11 mouse cellular contexts compared by ENCODE assay signal in genomic region chr4:155849792-155850451, GRCm38 (mm10). TPM values are rescaled to one million over a fixed set of nuclear protein-coding genes. Genes with fewer than 3 reads are reported as not detected.
A peak's percentile ranks its signal among the peaks of the same experiment; 100 is the strongest.
DNase-seq lines count a peak whose midpoint lies in the region; ATAC-seq and TF ChIP-seq lines count a peak whose summit lies in the region.
"Had no signal": no experiment of that assay in that cellular context is flagged by ENCODE, and none has a peak within 500 bp of the region (broad histone marks: within the 10 kb centered on the region; RNA-seq: fewer than 3 reads in every experiment).

No protein-coding gene starts in this region.

- no peak overlapping the region for H3K4me3 ChIP-seq in intestine, postnatal 0 days (ENCODE audit: low read depth, low read length)
- no peak overlapping the region for H3K4me3 ChIP-seq in intestine, embryonic 15.5 days (replicated peaks)
- H3K4me3 ChIP-seq in neural tube, embryonic 12.5 days = no peak overlapping the region
- no peak overlapping the region for H3K4me3 ChIP-seq in liver, embryonic 13.5 days (replicated peaks)
- H3K4me3 ChIP-seq: heart, embryonic 12.5 days; limb, embryonic 13.5 days had no signal

- TF ChIP-seq CTCF in intestine, postnatal 0 days (IDR thresholded peaks at IDR 0.05; ENCODE audit: low read depth) = no peak

- H3K9me3 ChIP-seq in intestine, postnatal 0 days (ENCODE audit: control insufficient read depth) = no peaks in the 10 kb centered on the region
- H3K9me3 ChIP-seq in intestine, embryonic 15.5 days = no peaks in the 10 kb centered on the region
- H3K9me3 ChIP-seq in neural tube, embryonic 12.5 days = no peaks in the 10 kb centered on the region
- no peaks in the 10 kb centered on the region for H3K9me3 ChIP-seq in liver, embryonic 13.5 days (replicated peaks)
- H3K9me3 ChIP-seq: heart, embryonic 12.5 days; limb, embryonic 13.5 days had no signal

- H3K9ac ChIP-seq in intestine, postnatal 0 days (ENCODE audit: low read depth, low read length) = no peak overlapping the region
- H3K9ac ChIP-seq in intestine, embryonic 15.5 days = no peak overlapping the region
- H3K9ac ChIP-seq in neural tube, embryonic 12.5 days = no peak overlapping the region
- H3K9ac ChIP-seq in liver, embryonic 13.5 days = 0 out of 2 replicates have a peak overlapping the region, but pooled peaks have one; percentile 18
- H3K9ac ChIP-seq: heart, embryonic 12.5 days had no signal

- H3K4me1 ChIP-seq in intestine, postnatal 0 days (replicated peaks; ENCODE audit: control insufficient read depth, insufficient read depth, low read length) = peaks cover 6% of the 10 kb centered on the region; the same call in 1 of the 2 replicates
- peaks cover 26% of the 10 kb centered on the region for H3K4me1 ChIP-seq in intestine, embryonic 15.5 days (replicated peaks)
- H3K4me1 ChIP-seq in neural tube, embryonic 12.5 days = peaks cover 27% of the 10 kb centered on the region
- peaks cover 46% of the 10 kb centered on the region for H3K4me1 ChIP-seq in liver, embryonic 13.5 days (replicated peaks)

- ATAC-seq in intestine, postnatal 0 days = no peak
- no peak for ATAC-seq in intestine, embryonic 15.5 days
- no peak for ATAC-seq in neural tube, embryonic 12.5 days (ENCODE audit: low FRiP score, low read depth)
- ATAC-seq in liver, embryonic 13.5 days (ENCODE audit: low read depth) = no peak

- H3K4me2 ChIP-seq in intestine, postnatal 0 days (replicated peaks; ENCODE audit: low read depth) = peak overlapping the region; percentile 9; the same call in 1 of the 2 replicates
- H3K4me2 ChIP-seq in intestine, embryonic 15.5 days (replicated peaks) = no peak overlapping the region
- peak overlapping the region; percentile 88; the same call in 1 of the 2 replicates for H3K4me2 ChIP-seq in neural tube, embryonic 12.5 days (replicated peaks)
- peak overlapping the region; percentile 100 for H3K4me2 ChIP-seq in liver, embryonic 13.5 days
- H3K4me2 ChIP-seq: heart, embryonic 12.5 days had no signal

- no peak overlapping the region; the same call in 1 of the 2 replicates for H3K27ac ChIP-seq in intestine, postnatal 0 days (ENCODE audit: low read depth, low read length)
- H3K27ac ChIP-seq in intestine, embryonic 15.5 days = no peak overlapping the region
- no peak overlapping the region for H3K27ac ChIP-seq in neural tube, embryonic 12.5 days
- peak overlapping the region; percentile 11; the same call in 1 of the 2 replicates for H3K27ac ChIP-seq in liver, embryonic 13.5 days
- H3K27ac ChIP-seq: limb, embryonic 13.5 days; macrophage had no signal

- H3K36me3 ChIP-seq in intestine, postnatal 0 days (ENCODE audit: control insufficient read depth, insufficient read depth) = peaks cover 12% of the 10 kb centered on the region; the same call in 1 of the 2 replicates
- H3K36me3 ChIP-seq in intestine, embryonic 15.5 days = peaks cover 7% of the 10 kb centered on the region
- H3K36me3 ChIP-seq in neural tube, embryonic 12.5 days = peaks cover 18% of the 10 kb centered on the region
- H3K36me3 ChIP-seq in liver, embryonic 13.5 days = peaks cover 24% of the 10 kb centered on the region

- no peaks in the 10 kb centered on the region for H3K27me3 ChIP-seq in intestine, postnatal 0 days (replicated peaks; ENCODE audit: control insufficient read depth, insufficient read depth, low read length)
- H3K27me3 ChIP-seq in intestine, embryonic 15.5 days (replicated peaks) = no peaks in the 10 kb centered on the region
- no peaks in the 10 kb centered on the region for H3K27me3 ChIP-seq in neural tube, embryonic 12.5 days (replicated peaks)
- no peaks in the 10 kb centered on the region for H3K27me3 ChIP-seq in liver, embryonic 13.5 days
- H3K27me3 ChIP-seq: heart, embryonic 12.5 days; limb, embryonic 13.5 days had no signal

- WGBS in intestine, postnatal 0 days = 56% methylated on average over 3 of the region's 3 CpGs
- WGBS in intestine, embryonic 15.5 days = 88% methylated on average over 3 of the region's 3 CpGs
- WGBS in neural tube, embryonic 12.5 days = 94% methylated on average over 3 of the region's 3 CpGs
- WGBS in liver, embryonic 13.5 days (ENCODE audit: insufficient replicate concordance) = 62% methylated on average over 3 of the region's 3 CpGs

- DNase-seq in neural tube, embryonic 10.5 days (ENCODE audit: extremely low spot score, low spot score) = no peak
- DNase-seq in liver, embryonic 13.5 days = no peak
- DNase-seq in embryo, embryonic 9.5 days (ENCODE audit: extremely low spot score) = no peak
- DNase-seq in ovary, adult 18-20 months (ENCODE audit: low spot score) = no peak
- DNase-seq: adrenal gland, postnatal 14 days had no signal

RNA-seq across cellular contexts. Expression of gene Dvl1, which starts 2.7 kb away (rescaled TPM):
- polyA plus RNA-seq in intestine, postnatal 0 days (2015; fragmentation: Nextera tagmentation; extraction: Ambion mirVana) = 6.3 and 6.5 TPM in 2 replicates
- polyA plus RNA-seq in intestine, embryonic 15.5 days (2015; fragmentation: Nextera tagmentation; extraction: Ambion mirVana) = 9.9 and 11.9 TPM in 2 replicates
- polyA plus RNA-seq in neural tube, embryonic 12.5 days (2016; fragmentation: Nextera tagmentation; extraction: Ambion mirVana) = 26.2 and 32.1 TPM in 2 replicates
- 1.8 and 2.4 TPM in 2 replicates for polyA plus RNA-seq in liver, embryonic 13.5 days (2015; fragmentation: Nextera tagmentation; extraction: Ambion mirVana)

RNA-seq across cellular contexts. Expression of gene Mxra8, which starts 10.4 kb away (rescaled TPM):
- polyA plus RNA-seq in intestine, postnatal 0 days (2015; fragmentation: Nextera tagmentation; extraction: Ambion mirVana) = 38.5 and 39.9 TPM in 2 replicates
- 76.9 and 81.3 TPM in 2 replicates for polyA plus RNA-seq in intestine, embryonic 15.5 days (2015; fragmentation: Nextera tagmentation; extraction: Ambion mirVana)
- polyA plus RNA-seq in neural tube, embryonic 12.5 days (2016; fragmentation: Nextera tagmentation; extraction: Ambion mirVana) = 26.7 and 27.1 TPM in 2 replicates
- 5.6 and 6.8 TPM in 2 replicates for polyA plus RNA-seq in liver, embryonic 13.5 days (2015; fragmentation: Nextera tagmentation; extraction: Ambion mirVana)

RNA-seq across cellular contexts. Expression of gene Tas1r3, which starts 13.2 kb away (rescaled TPM):
- polyA plus RNA-seq in intestine, postnatal 0 days (2015; fragmentation: Nextera tagmentation; extraction: Ambion mirVana) = 0.16 and 0.22 TPM in 2 replicates
- polyA plus RNA-seq in intestine, embryonic 15.5 days (2015; fragmentation: Nextera tagmentation; extraction: Ambion mirVana) = 0.25 and 0.51 TPM in 2 replicates
- 0.28 and 0.56 TPM in 2 replicates for polyA plus RNA-seq in neural tube, embryonic 12.5 days (2016; fragmentation: Nextera tagmentation; extraction: Ambion mirVana)
- 0.05 and 0.09 TPM in 2 replicates for polyA plus RNA-seq in liver, embryonic 13.5 days (2015; fragmentation: Nextera tagmentation; extraction: Ambion mirVana)

RNA-seq across cellular contexts. Expression of gene Aurkaip1, which starts 18.9 kb away (rescaled TPM):
- polyA plus RNA-seq in intestine, postnatal 0 days (2015; fragmentation: Nextera tagmentation; extraction: Ambion mirVana) = 152 and 153 TPM in 2 replicates
- 169 and 171 TPM in 2 replicates for polyA plus RNA-seq in intestine, embryonic 15.5 days (2015; fragmentation: Nextera tagmentation; extraction: Ambion mirVana)
- polyA plus RNA-seq in neural tube, embryonic 12.5 days (2016; fragmentation: Nextera tagmentation; extraction: Ambion mirVana) = 142 and 144 TPM in 2 replicates
- polyA plus RNA-seq in liver, embryonic 13.5 days (2015; fragmentation: Nextera tagmentation; extraction: Ambion mirVana) = 147 and 148 TPM in 2 replicates

RNA-seq across cellular contexts. Expression of gene Cptp, which starts 19.3 kb away (rescaled TPM):
- 17.4 and 19.2 TPM in 2 replicates for polyA plus RNA-seq in intestine, postnatal 0 days (2015; fragmentation: Nextera tagmentation; extraction: Ambion mirVana)
- polyA plus RNA-seq in intestine, embryonic 15.5 days (2015; fragmentation: Nextera tagmentation; extraction: Ambion mirVana) = 20.3 and 20.6 TPM in 2 replicates
- polyA plus RNA-seq in neural tube, embryonic 12.5 days (2016; fragmentation: Nextera tagmentation; extraction: Ambion mirVana) = 19.5 and 22.1 TPM in 2 replicates
- 8.4 and 10.2 TPM in 2 replicates for polyA plus RNA-seq in liver, embryonic 13.5 days (2015; fragmentation: Nextera tagmentation; extraction: Ambion mirVana)
